Mouse (Mus musculus): ENCODE measurements around the gene Nos3.
A peak's percentile ranks its signal among the peaks of the same experiment; 100 is the strongest.

Nos3 gene

DNA sequence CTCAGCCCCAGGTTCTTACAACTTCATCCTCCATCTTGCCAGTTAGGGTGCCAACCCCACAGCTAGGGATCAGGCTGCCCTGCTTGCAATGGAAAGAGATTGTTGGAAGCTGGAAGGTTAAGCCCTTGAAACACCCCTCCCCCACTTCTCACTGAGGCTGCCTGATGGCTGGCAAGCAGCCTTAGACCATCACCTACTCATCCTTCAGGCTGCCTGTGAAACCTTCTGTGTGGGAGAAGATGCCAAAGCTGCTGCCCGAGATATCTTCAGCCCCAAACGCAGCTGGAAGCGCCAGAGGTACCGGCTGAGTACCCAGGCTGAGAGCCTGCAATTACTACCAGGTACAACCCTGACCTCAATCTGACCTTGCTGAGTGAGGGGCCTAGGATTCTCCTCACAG is 14.9 kb downstream of the Nos3 start:
- no peak for DNase-seq

DNA sequence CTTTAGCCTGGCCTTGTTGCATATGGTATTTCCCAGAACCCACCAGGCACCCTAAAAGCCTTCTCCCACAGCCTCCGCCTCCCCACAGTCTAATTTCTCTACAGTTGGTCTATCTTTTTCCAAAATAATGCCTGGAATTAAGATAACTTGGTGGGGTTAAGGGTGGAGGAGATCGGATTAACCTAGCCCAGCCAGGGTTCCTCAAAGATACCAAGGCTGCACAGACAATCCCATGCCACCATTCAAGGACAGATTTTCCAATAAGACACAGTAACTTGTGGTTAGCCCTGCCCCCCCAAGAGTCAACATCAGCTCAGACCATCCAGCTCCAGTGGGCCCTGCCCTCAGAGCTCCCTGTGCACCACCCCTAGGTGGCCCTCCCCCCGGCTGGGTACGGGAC is 15.9 kb downstream of the Nos3 start:
- DNase-seq = no peak

DNA sequence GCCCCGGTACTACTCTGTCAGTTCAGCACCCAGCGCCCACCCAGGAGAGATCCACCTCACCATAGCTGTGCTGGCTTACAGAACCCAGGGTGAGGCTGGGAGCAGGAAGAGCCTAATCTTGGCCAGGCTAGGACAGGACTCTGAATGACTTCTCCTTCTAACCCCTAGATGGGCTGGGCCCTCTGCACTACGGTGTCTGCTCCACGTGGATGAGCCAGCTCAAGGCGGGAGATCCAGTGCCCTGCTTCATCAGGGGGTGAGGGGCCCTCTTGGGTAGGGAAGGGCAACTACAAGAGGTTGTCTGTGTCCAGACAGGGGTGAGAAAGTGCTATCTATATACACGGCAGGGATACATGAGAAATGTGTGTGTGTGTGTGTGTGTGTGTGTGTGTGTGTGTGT is 16.9 kb downstream of the Nos3 start:
- DNase-seq = no peak

DNA sequence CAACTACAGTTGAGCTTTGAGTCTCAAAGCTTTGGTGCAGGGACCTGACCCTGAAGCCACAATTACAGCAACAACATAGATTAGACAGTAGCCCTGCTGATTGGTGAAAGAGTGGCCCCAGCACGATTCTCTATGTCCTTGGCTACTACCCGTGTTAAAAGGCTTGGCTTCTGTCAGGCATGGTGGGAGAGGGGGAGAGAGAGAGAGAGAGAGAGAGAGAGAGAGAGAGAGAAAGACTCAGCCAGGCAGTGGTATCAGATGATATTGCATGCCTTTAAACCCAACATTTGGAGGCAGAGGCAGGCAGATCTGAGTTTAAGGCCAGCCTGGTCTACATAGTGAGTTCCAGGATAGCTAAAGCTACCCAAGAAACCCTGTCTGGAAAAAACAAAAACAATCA is 17.4 kb downstream of the Nos3 start:
- no peak for DNase-seq

DNA sequence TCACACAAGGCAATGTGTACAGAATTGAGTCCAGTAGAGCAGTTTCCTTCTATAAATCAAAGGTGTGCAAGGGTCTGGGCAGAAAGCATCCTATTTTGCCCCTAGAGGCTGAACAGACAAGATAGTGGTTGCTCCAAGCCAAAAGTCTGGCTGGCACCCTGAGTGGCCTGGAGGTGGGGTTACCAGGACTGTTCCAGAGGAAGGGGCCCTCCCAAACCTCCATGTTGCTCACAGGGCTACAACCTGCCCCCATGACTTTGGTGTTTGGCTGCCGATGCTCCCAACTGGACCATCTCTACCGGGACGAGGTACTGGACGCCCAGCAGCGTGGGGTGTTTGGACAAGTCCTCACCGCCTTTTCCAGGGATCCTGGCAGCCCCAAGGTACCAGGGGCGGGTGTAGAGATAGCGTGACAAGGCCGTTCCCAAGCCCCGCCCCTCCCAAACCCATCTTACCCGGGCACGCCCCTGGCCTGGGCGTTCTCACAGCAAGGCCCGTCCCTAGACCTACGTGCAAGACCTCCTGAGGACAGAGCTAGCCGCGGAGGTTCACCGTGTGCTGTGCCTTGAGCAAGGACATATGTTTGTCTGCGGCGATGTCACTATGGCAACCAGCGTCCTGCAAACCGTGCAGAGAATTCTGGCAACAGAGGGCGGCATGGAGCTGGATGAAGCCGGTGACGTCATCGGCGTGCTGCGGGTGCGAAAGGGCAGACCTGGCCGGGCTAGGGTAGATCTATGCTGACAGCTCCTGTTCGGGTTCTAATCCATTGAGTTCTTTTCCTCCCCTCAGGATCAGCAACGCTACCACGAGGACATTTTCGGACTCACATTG is 18.6 kb downstream of the Nos3 start:
- DNase-seq = peak; percentile 93 to 94

DNA sequence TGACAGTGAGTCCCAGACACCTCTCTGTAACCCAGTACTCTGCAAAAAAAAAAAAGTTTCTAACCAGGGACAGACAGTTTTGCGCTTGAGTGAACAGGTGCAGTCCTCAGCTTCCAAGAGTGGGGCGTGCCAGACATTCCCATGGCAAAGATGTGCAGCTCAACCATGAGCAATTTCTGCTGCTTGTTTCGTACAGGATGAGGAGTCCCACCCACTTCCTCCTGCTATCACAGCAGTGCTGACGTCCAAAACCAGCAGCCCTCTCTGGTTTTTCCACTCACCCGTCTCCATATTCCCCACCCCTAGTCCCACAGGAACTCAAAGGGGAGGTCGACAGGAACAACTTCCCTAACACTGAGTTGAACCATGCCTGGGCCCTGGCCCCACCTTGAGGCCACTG is 19.8 kb downstream of the Nos3 start:
- DNase-seq = peak; percentile 24 to 38

DNA sequence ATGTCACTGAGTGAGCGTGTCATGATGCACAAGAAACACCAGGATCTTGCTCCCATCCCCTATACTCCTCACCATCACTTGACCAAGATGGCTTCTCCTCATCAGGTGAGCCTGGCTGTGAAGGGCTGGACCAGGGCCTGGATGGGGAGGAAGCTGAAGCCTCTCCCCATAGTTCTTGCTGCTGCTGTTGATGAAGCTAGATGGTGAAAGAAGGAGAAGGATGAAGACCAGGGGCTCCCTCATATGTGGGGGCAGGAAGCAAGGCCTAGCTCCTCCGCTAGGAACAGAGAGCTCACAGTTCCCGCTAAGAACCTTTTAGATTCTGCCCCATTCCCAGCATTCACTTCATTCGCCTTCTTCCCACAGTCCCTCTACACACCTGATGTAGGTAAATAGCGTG is 20.8 kb downstream of the Nos3 start:
- no peak for DNase-seq

DNA sequence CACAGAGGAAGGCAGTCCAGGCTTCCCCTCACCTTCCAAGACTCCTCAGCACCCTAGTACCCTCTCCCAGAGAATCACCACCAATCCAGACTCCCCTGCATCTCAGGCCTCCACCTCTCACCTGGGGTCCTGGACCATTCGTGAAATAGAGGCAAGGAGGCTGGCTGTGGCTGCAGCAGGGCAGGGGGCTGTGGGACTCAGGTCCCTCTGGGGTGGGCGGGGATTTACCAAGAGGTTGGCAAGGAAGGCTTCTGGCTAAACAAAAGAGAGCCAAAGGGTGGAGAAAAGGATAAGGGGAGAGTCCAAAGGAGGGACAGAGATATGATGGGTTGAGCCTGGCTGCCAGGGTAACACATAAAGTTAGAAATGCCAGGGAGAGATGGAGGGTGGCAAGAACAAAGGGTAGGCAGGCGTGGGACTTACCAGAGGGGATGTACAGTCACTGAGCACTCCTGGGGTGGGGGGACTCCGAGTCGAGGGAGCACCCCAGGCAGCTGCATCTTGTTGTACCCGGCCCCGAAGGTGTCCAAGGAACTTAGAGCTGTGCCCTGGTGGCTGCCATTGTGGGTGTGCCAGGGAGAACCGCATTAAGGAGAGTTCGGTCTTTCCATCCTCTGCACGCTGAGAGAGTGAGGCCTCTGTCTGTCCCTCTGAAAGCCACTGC is 21.4 kb downstream of the Nos3 start:
- DNase-seq = no peak

DNA sequence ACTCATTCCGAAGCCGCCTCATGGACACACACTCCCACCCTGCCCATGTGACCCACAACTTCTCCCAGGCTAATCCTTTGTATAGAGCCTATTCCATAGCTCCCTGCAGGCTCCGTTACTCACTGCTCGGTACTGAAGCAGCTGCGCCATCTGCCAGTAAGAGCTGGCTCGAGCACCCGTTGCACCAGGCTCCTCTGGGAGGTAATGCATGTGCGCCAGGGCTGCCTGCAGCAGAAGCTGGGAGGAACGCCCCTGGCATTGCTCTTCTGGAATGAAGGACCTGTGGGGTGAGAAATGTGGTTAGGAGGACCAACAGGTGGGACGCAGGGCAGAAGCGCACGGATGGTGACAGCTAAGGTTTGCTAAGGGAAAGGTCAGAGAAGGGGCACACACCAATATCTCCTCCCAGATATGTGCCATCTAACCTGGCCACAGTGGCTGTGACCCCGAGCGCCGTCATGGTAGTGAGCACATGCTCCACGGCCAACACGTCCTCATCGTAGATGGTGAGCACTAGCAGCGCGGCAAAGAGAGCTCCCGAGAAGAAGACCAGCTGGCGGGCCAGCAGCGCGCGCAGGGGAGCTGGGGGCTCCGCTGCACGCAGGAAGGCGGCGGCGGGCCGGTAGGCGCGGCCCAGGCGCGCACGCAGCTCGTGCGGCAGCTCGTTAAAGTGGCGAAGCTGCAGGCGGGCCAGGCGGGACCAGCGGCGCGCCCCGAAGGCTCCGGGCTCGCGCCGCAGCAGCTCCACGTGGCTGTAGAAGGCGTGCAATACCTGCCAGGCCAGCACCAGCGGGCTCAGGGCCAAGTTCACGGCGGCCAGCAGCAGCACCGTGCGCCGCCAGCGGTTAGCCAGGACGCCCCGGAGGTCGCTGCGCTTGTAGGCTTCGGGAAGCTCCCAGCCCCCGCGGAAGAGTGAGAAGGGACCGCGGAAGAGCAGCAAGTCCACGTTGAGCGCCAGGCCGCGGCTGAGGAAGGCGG is 22.9 kb downstream of the Nos3 start:
- DNase-seq = peak in 1 of 2 experiments; percentile 33

DNA sequence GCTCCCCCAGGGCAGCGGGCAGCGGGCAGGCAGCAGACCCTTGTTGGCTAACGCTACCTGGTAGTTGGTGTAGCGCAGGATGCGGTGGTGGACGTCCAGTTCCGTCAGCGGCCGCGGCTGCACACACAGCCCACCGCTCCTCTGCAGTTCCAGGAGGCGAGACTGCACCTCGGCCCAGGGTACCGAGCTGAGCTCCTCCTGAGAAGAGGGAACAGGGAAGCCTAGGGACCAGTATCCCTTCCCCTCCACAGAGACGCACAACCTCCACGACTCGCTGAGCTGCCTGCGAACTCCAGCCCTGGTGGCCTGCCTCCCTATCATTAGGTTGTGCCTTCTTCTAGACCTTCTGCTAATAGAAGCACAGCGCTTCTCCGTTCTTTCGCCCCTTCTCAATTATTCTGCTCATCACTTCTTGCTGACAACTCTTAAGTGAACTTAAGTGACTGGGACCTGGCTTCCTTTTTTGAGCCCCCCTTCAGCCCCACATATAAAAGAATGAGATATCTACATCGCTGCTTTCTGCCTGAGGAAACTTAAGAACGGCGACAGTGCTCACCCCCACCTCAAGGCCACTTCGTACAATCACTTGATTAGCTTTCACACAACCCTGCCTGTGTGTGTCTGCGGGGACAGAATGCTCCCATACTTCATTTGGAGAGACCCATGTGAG is 23.8 kb downstream of the Nos3 start:
- no peak for DNase-seq

DNA sequence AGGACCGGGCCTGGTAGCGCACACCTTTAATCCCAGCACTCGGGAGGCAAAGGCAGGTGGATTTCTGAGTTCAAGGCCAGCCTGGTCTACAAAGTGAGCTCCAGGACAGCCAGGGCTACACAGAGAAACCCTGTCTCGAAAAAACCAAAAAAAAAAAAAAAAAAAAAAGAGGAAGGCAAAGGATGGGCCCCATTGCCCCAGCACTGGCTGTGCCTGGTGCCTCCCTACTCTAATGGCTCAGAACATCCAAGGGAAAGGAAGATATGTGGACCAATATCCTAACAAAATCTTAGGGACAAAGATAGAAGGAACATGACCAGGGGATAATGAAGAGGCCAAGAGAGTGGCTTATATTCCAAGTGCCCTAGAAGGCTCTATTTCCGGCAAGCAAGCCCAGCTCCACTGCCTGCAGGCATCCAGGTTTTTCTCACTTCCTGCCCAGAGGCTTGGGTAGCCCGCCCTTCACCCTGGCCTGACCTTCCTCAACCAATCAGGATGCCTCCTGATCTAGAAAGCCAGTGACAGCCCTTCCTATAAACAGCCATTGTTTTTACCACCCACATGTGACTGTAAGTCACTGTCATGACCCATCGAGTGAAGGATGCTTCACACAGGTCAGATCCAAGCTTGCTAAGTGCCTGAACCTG is 24.5 kb downstream of the Nos3 start:
- DNase-seq = no peak

DNA sequence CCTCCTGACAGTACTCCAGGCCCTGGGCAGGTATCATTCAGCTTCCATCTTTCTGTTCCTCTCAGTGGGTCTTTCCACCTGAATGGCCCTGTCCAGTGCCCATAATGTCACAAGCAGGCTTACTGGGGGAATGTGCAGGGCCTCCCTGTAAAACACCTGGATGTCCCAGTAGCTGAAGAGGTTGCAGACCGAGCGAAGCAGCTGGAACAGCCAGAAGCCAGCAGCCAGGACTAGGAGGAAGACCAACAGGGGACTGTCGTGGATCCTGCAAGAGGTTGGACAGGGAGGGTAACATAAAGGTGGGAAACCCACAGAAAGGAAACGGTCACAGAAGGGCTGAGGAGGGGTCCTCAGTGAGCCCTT is 25.0 kb downstream of the Nos3 start:
- DNase-seq = no peak

DNA sequence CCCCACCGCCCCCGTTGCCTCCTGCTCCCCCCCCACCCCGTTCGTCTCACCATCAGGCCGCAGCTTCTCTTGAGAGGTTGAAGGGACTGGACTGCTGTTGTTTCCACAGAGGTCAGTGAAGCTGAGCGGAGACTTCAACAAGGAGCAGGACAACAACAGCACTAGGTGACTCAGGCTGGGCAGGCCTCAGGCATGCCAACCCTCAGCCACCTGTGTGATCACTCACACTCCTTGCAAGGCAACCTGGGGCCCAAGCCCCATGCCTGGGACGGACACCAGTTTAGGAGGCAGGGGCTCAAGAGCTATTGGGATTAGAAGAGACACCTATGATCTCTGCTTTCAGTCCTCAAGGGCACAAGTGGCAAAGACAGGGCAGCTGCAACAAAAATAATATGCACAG is 27.3 kb downstream of the Nos3 start, which contains the start of gene Atg9b:
Gene Atg9b, minus strand, starts transcription at position 280 of the 400 bp plus-strand sequence.
- DNase-seq = no peak

DNA sequence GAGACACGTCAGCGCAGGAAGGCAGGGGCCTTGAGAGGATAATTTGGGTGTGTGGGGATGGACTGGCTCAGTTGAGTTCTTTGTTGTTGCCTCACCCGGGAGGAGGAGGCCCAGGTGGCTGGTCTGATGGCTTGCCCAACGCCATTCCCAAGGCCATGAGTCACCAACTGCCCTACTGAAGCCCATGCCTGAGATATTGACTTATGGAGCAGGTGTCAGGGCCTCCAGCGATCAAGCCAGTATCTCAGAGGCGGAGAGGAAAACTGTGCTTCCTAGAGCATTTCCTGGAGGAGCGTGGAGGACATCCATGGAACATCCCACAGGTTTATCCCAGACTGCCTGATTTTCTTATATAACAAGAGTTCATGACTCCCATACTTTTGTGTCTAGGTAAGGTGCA is 28.1 kb downstream of the Nos3 start:
- DNase-seq = no peak

DNA sequence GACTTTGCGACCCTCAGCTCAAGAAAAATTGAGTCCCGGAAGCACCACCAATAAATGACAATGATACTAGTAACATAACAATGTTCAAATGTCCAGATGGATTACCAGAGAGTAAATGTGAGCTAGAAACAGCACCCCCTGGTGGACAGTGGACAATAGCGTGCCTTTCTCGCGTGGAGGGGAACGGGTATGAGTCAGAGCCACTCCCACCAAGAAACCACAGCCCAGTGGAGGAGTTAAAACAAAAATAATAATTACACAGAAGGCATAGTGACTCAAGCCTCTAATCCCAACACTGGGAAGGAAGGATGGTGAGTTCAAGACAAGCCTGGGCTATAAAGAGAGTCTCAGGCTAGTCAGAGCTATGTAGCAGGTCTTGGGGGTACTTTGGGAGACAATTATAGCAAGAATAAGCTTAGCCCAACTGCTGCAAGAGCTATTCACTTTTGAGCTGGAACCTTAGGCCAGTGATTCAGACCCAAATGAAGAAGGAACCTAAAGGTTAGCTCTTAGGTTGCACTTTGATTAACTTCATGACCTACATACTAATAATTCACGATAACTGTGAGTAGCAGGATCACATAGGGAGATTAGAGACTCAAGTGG is 28.9 kb downstream of the Nos3 start, which contains the start of gene Abcb8:
Gene Abcb8, plus strand, starts transcription at position 272 of the 606 bp plus-strand sequence.
- peak; percentile 95 to 96 for DNase-seq

DNA sequence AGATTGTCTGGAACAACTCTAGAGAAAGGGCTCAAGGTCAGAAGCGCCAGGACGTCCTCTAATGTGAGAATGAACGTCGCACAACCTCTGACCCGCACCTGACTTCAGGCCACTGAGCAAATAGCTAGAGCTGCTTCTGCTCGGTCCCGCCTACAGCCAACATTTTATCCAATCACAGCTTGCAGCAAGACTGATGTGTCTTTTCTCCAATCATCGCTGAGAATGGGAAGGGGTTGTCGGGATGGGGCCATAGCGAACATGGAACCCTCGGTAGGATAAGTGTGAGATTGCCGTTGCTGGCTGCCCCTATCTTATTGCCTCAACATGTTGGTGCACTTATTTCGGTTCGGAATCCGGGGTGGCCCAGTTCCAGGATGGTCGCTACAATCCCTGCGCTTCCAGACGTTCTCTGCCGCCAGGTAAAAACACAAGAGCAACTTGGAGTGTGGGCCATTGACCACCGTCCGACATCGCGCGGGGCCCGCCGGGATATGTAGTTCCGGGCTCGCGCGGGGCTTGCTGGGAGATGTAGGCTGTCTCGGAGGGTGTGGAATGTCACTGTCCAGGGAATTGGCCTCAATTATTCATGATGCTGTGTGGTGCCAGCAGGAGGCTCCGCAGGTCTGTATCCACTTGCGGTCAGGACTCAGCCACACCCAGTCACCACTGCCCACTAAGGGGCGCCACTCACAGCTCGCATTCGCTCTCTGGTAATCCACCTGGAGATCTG is 29.7 kb downstream of the Nos3 start:
- DNase-seq = peak; percentile 90 to 92

DNA sequence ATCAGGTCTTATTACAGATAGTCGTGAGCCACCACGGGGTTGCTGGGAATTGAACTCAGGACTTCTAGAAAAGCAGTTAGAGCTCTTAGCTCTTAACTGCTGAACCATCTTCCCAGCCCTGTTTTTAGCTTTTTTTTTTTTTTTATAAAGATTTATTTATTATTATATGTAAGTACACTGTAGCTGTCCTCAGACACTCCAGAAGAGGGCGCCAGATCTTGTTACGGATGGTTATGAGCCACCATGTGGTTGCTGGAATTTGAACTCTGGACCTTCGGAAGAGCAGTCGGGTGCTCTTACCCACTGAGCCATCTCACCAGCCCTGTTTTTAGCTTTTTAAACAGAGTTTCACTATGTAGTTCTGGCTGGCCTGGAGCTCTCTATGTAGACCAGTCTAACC is 31.6 kb downstream of the Nos3 start:
- peak in 1 of 2 experiments; percentile 32 for DNase-seq

DNA sequence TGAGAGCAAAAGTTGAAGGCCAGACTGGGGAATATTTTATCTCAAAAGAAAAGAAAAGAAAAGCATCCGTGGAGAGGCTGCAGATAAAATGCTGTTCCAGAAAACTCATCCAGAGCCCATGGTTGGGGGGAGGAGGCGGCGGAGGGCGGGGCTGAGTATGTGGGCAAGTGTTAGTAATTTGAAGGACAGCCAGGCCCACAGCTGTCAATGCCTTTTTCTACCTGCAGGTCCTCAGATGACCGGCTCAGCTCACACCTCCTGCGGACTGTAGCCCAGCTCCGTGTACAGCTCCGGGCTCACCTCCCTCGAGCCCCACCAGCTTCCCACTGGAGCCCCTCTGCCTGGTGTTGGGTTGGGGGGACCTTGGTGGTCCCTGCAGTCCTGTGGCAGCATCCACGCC is 35.1 kb downstream of the Nos3 start:
- DNase-seq = no peak

DNA sequence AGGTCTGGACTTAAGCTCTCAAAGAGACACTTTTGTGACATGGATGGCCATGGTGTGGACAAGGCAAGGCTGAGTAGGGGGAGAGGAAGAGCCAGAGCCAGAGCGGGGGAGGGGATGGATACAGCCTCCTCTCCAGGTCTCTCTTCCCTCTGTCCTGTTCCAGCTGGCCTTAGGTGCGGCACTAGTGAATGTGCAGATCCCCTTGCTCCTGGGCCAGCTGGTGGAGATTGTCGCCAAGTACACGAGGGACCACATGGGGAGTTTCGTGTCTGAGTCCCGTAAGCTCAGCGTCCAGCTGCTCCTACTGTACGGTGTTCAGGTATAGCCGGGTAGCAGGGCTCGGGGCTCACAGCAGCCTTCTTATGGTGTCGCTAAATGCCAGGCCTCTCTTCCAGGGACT is 35.8 kb downstream of the Nos3 start:
- DNase-seq = no peak

DNA sequence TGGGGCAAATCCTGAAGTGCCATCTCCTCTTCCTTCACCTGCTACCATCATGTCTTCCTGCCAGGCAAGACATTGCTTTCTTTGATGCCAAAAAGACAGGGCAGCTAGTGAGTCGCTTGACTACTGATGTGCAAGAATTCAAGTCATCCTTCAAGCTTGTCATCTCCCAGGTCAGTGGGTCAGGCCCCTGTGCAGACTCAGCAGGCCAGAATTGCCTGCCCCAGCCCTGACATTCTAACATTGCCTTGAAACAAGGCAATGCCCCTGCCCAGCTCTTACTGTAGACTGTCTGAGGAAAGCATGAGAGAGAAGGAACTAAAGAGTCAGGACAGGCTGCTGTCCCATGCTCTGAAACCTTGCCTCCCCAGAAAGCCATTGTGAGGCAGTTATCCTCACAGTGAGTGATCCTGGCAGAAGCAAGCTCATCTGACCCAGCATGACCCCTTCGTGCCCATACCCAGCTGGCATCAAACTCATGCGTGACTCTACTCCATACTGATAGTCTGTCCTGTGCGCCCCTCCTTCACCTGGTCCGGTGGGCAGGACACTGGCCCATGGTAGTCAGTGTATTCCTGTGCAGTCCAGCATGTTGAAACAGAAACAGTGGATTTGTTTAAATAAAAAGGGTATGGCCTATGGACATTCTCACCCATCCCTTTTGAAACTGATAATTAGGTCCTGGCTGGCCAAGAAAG is 36.4 kb downstream of the Nos3 start:
- no peak for DNase-seq
